Mouse (Mus musculus) testis, adult 2 months (tissue): ENCODE results near the gene 1110017D15Rik. TPM values are rescaled to one million over a fixed set of nuclear protein-coding genes. Genes with fewer than 3 reads are reported as not detected.

Experiments
- H3K27ac ChIP-seq: fragments of 200-500 bp; 2 replicates; pipeline ENCODE4 v1.5.1; 2012; ENCODE audit warnings: low read depth, low read length; ENCODE audit not compliant: control insufficient read depth, insufficient read depth
- H3K27me3 ChIP-seq: fragments of 200-500 bp; 2 replicates; pipeline ENCODE4 v1.6.1; 2012; ENCODE audit warnings: mild to moderate bottlenecking, low read length, moderate library complexity; ENCODE audit not compliant: control insufficient read depth, insufficient read depth
- H3K36me3 ChIP-seq: fragments of 200-500 bp; 2 replicates; pipeline ENCODE4 v1.6.1; 2012; ENCODE audit warnings: mild to moderate bottlenecking, low read length; ENCODE audit not compliant: control insufficient read depth, insufficient read depth
- H3K4me1 ChIP-seq: fragments of 200-500 bp; 2 replicates; pipeline ENCODE4 v1.6.1; 2012; ENCODE audit warnings: low read length; ENCODE audit not compliant: control insufficient read depth, insufficient read depth
- H3K4me3 ChIP-seq: fragments of 200-500 bp; 2 replicates; pipeline ENCODE4 v1.5.1; 2012; ENCODE audit warnings: low read depth, mild to moderate bottlenecking, low read length, moderate library complexity, mixed read lengths; ENCODE audit not compliant: control insufficient read depth
- CTCF ChIP-seq: fragments of 200-500 bp; IDR thresholded peaks from 2 replicates; pipeline ENCODE4 v1.5.1; 2012; ENCODE audit warnings: low read depth, mild to moderate bottlenecking, inconsistent platforms, low read length, moderate library complexity; ENCODE audit not compliant: control insufficient read depth, insufficient read depth, insufficient replicate concordance
- POLR2A ChIP-seq: fragments of 200-500 bp; IDR thresholded peaks from 2 replicates; pipeline ENCODE4 v1.6.1; 2012; ENCODE audit warnings: low read depth, mild to moderate bottlenecking, inconsistent platforms, low read length, moderate library complexity; ENCODE audit not compliant: control insufficient read depth
- polyA plus RNA-seq: library from polyadenylated mRNA; depleted of rRNA; stranded (reverse); fragments of >200 nt; gene quantifications from 2 replicates; pipeline ENCODE4 v1.2.3, GENCODE M21; 2012

1110017D15Rik gene
- polyA plus RNA-seq, 1 experiment = 1,062 TPM

GRCm38 (mm10) chr4:41513714-41514113 lies 3.4 kb downstream of the 1110017D15Rik start:
- H3K27me3 ChIP-seq = no peaks in the 10 kb centered on the region
- TF ChIP-seq CTCF = no peak
- no peak for TF ChIP-seq POLR2A
- no peaks in the 10 kb centered on the region for H3K36me3 ChIP-seq
- no peaks in the 10 kb centered on the region for H3K4me1 ChIP-seq
- no peak overlapping the region for H3K4me3 ChIP-seq
- H3K27ac ChIP-seq = no peak overlapping the region

- Histone ChIP-seq H3K4me1 (peaks cover under 1% of the 10 kb centered on the region), H3K27ac (no peak overlapping the region), H3K36me3 (no peaks in the 10 kb centered on the region), H3K27me3 (no peaks in the 10 kb centered on the region), H3K4me3 (no peak overlapping the region)
- no peak for TF ChIP-seq POLR2A
- no peak for TF ChIP-seq CTCF
Observed at GRCm38 (mm10) chr4:41513309-41513708, 3.8 kb downstream of the 1110017D15Rik start.

DNA sequence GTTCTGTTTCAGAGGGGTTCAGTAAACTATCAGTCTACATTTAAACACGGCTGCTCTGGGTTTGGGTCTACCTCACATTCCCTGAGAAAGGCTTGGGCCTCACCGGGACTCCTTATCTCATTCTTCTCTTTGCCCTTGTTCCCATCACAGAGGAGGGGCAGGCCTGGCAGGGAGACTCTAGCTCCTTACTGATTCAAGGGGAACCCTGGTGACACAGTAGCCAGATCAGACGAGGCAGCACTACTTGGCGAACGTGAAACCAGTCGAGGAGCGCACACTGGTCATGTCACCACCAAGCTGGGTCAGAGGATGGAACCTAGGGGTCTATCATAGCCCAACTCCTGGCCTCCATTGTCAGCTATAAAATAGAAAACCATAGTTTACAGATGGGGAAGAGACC lies 9.1 kb downstream of the 1110017D15Rik start:
- Histone ChIP-seq H3K4me3 (peak overlapping the region; percentile 91), H3K27me3 (no peaks in the 10 kb centered on the region), H3K27ac (no peak overlapping the region), H3K36me3 (no peaks in the 10 kb centered on the region), H3K4me1 (peaks cover 33% of the 10 kb centered on the region)
- no peak for TF ChIP-seq POLR2A
- no peak for TF ChIP-seq CTCF

GRCm38 (mm10) chr4:41507326-41507924 lies 9.7 kb downstream of the 1110017D15Rik start:
- peak overlapping the region; percentile 52; the same call in 1 of the 2 replicates for H3K27ac ChIP-seq
- peaks cover 39% of the 10 kb centered on the region for H3K4me1 ChIP-seq
- H3K4me3 ChIP-seq = peak overlapping the region; percentile 91
- H3K27me3 ChIP-seq = no peaks in the 10 kb centered on the region
- no peaks in the 10 kb centered on the region for H3K36me3 ChIP-seq
- TF ChIP-seq CTCF (no peak), POLR2A (peak; percentile 19; the same call in 1 of the 2 replicates)

DNA sequence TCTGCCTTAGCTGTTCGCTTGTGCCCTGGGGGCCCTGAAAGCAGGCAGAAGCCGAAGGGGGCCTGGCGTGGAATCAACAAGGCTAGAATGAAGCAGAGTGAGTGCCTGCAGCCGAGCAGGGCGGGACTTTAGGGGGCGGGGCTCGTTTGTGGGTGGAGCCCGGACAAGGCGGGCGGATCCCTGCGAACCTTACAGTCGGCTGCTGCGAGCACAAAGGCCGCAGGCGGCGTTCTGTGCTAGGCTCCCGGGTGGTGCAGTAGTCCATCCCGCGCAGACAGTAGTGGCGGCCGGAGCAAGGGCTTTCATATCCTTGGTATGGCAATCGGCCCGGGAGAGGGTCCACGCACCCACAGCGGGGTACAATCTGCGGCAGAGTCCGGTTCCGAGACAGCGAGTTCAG lies 10.2 kb downstream of the 1110017D15Rik start:
- peak overlapping the region; percentile 91 for H3K4me3 ChIP-seq
- H3K27ac ChIP-seq = peak overlapping the region; percentile 52; the same call in 1 of the 2 replicates
- H3K4me1 ChIP-seq = peaks cover 44% of the 10 kb centered on the region
- TF ChIP-seq POLR2A (peak; percentile 63; the same call in 1 of the 2 replicates), CTCF (no peak)
- no peaks in the 10 kb centered on the region for H3K27me3 ChIP-seq
- no peaks in the 10 kb centered on the region for H3K36me3 ChIP-seq

DNA sequence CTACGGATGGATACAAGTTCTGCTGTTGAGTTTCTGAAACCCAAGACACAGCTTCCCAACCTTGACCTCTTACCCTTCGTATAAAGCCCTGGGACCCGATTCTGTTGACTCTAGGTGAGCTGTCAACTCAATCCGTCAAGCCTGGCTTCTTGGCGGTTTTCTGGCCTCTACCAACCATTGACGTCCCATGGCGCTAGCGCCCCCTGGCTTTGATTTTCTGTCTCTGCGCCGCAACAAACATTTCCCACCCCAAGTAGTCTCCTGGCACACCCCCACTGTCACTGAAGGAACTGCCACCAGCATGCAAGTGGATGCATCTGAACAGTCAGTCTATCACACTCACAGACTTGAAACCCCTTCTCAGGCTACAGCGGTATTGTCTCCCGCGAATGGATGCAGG lies 11.0 kb downstream of the 1110017D15Rik start:
- peaks cover 44% of the 10 kb centered on the region for H3K4me1 ChIP-seq
- H3K27me3 ChIP-seq = no peaks in the 10 kb centered on the region
- H3K36me3 ChIP-seq = no peaks in the 10 kb centered on the region
- no peak overlapping the region for H3K27ac ChIP-seq
- TF ChIP-seq POLR2A = no peak
- peak; percentile 59 for TF ChIP-seq CTCF
- peak overlapping the region; percentile 91 for H3K4me3 ChIP-seq

DNA sequence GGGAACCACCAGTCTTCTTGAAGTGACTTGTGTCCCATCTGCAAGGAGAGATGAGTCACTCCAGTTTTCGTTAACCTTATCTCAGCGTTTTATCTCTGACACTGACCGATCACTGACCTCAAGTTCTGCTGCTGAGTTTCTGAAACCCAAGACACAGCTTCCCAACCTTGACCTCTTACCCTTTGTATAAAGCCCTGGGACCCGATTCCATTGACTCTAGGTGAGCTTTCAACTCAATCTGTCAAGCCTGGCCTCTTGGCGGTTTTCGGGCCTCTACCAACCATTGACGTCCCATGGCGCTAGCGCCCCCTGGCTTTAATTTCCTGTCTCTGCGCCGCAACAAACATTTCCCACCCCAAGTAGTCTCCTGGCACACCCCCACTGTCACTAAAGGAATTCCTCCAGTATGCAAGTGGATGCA lies 12.0 kb downstream of the 1110017D15Rik start:
- Histone ChIP-seq H3K4me3 (peak overlapping the region; percentile 91), H3K27me3 (no peaks in the 10 kb centered on the region), H3K4me1 (peaks cover 44% of the 10 kb centered on the region), H3K36me3 (no peaks in the 10 kb centered on the region), H3K27ac (no peak overlapping the region)
- TF ChIP-seq POLR2A (no peak), CTCF (peak; percentile 36; the same call in 1 of the 2 replicates)

GRCm38 (mm10) chr4:41504325-41504724 lies 12.8 kb downstream of the 1110017D15Rik start:
- H3K27me3 ChIP-seq = no peaks in the 10 kb centered on the region
- no peaks in the 10 kb centered on the region for H3K36me3 ChIP-seq
- TF ChIP-seq CTCF (no peak), POLR2A (no peak)
- H3K4me3 ChIP-seq = no peak overlapping the region
- H3K27ac ChIP-seq = no peak overlapping the region
- peaks cover 51% of the 10 kb centered on the region for H3K4me1 ChIP-seq
